Mouse (Mus musculus) liver, embryonic 16.5 days (tissue): ENCODE data around the gene Cpeb3. TPM values are rescaled to one million over a fixed set of nuclear protein-coding genes. Genes with fewer than 3 reads are reported as not detected.

Experiments
- ATAC-seq: fragments of 200-750 bp; cut with Nextera tagmentation; 2 replicates; pipeline ENCODE4 v1.8.0; 2017; ENCODE audit warnings: low read depth, mild to moderate bottlenecking, moderate number of reproducible peaks, moderate library complexity
- H3K27ac ChIP-seq: fragments of 300-500 bp; sonication (generic); 2 replicates; pipeline ENCODE4 v1.5.1; 2014; ENCODE audit warnings: mild to moderate bottlenecking, low read length
- H3K27me3 ChIP-seq: fragments of 300-500 bp; sonication (generic); 2 replicates; pipeline ENCODE4 v1.6.1; 2014; ENCODE audit warnings: low read depth, low read length, mixed read lengths; ENCODE audit not compliant: control insufficient read depth, insufficient read depth
- H3K36me3 ChIP-seq: fragments of 300-500 bp; sonication (generic); 2 replicates; pipeline ENCODE4 v1.6.1; 2014; ENCODE audit warnings: mild to moderate bottlenecking; ENCODE audit not compliant: control insufficient read depth, insufficient read depth
- H3K4me1 ChIP-seq: fragments of 300-500 bp; sonication (generic); 2 replicates; pipeline ENCODE4 v1.6.1; 2014; ENCODE audit warnings: low read depth, low read length, mixed read lengths; ENCODE audit not compliant: control insufficient read depth
- H3K4me2 ChIP-seq: fragments of 300-500 bp; sonication (generic); 2 replicates; pipeline ENCODE4 v1.6.1; 2014; ENCODE audit warnings: low read depth, low read length, mixed read lengths
- H3K4me3 ChIP-seq: fragments of 300-500 bp; sonication (generic); 2 replicates; pipeline ENCODE4 v1.5.1; 2014; ENCODE audit warnings: low read depth, mild to moderate bottlenecking, low read length
- H3K9ac ChIP-seq: fragments of 300-500 bp; sonication (generic); 2 replicates; pipeline ENCODE4 v1.6.1; 2014; ENCODE audit warnings: low read depth, low read length
- H3K9me3 ChIP-seq: fragments of 300-500 bp; sonication (generic); replicated peaks from 2 replicates; pipeline ENCODE4 v1.6.1; 2016; ENCODE audit warnings: low read length; ENCODE audit not compliant: control insufficient read depth
- WGBS: fragments of 180-500 bp; shearing (Covaris S2); extraction: QIAGEN DNeasy Blood & Tissue Kit; methylation state at CpG from one replicate; pipeline ENCODE4 v1.1.7; 2014; ENCODE audit not compliant: insufficient replicate concordance; 5-methylcytosine and 5-hydroxymethylcytosine counted together
- polyA plus RNA-seq: library from polyadenylated mRNA; unstranded; fragments of >200 nt; fragmentation: Nextera tagmentation; extraction: Ambion mirVana; gene quantifications from 2 replicates; pipeline ENCODE4 v1.2.1, GENCODE M21; 2015

Gene Cpeb3
- polyA plus RNA-seq, 1 experiment from 2014 or later, result 3.8 TPM

DNA sequence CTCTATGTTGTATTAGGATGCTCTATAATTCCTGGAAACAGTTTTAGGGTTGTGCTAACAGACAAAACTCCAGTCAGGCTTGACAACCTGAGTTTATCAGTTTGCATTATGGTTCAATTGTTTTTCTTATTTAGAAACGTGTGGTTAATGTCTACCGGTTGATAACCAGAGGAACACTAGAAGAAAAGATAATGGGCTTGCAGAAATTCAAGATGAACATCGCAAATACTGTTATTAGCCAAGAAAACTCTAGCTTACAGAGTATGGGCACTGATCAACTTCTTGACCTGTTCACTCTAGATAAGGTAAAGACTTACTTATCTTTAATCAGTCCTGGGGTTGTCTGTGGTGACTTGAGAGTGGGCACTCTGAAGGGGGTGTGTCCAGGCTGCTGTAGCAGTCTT, 198.5 kb downstream of the Cpeb3 start:
- Histone ChIP-seq H3K27ac (peak overlapping the region; percentile 66), H3K36me3 (peaks cover 57% of the 10 kb centered on the region), H3K4me3 (no peak overlapping the region), H3K4me1 (peaks cover 12% of the 10 kb centered on the region), H3K4me2 (no peak overlapping the region), H3K9ac (no peak overlapping the region), H3K9me3 (no peaks in the 10 kb centered on the region), H3K27me3 (no peaks in the 10 kb centered on the region)
- WGBS, result 25% methylated on average over 3 of the region's 3 CpGs
- peak; percentile 91 for ATAC-seq

DNA sequence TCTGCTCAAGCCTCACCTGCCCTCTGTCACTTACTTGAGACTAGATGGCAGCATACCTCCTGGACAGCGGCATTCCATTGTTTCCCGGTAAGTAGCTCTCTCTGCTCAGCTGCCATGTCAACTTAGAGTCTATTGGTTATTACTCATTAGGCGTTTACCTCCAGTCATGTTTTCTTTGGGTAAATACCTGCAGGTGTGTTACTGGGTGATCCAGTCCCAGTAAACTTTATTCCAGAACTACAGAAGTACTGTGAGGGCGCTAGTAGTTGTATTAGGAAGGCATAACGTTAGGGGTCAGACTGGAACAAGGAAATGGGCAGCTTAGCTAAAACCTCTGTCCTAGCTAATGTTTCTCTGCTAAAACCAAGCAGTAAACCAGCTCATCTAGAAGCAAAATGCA, 203.8 kb downstream of the Cpeb3 start:
- Histone ChIP-seq H3K27ac (no peak overlapping the region), H3K4me2 (no peak overlapping the region), H3K4me1 (peaks cover 7% of the 10 kb centered on the region), H3K9me3 (no peaks in the 10 kb centered on the region), H3K27me3 (no peaks in the 10 kb centered on the region), H3K36me3 (peaks cover 59% of the 10 kb centered on the region), H3K4me3 (no peak overlapping the region), H3K9ac (no peak overlapping the region)
- WGBS, result 84% methylated on average over 5 of the region's 5 CpGs
- no peak for ATAC-seq

Other genes starting within 250 kb of the Cpeb3 start
- gene March5, start 1.1 kb downstream of the Cpeb3 start, polyA plus RNA-seq, result 143 and 145 TPM in 2 replicates
- gene Ide, start 129.3 kb upstream of the Cpeb3 start, polyA plus RNA-seq, result 21.3 and 24.7 TPM in 2 replicates
- 50.1 and 54.8 TPM in 2 replicates for gene Kif11, start 167.8 kb upstream of the Cpeb3 start, polyA plus RNA-seq
- gene Hhex, start 226.2 kb upstream of the Cpeb3 start, polyA plus RNA-seq, result 34.2 and 34.6 TPM in 2 replicates